Mouse (Mus musculus): ENCODE data around the gene Zfp874a. TPM values are rescaled to one million over a fixed set of nuclear protein-coding genes. Genes with fewer than 3 reads are reported as not detected.
"Not testable (repeated sequence)": the region's sequence is repeated elsewhere in the genome, so short reads cannot be mapped to it uniquely, and the experiment has no call there.

Gene Zfp874a
- polyA plus RNA-seq, 2 experiments: 5.5 to 9.9 TPM

- H3K27ac ChIP-seq (replicated peaks; ENCODE audit: low read depth, low read length): no peak overlapping the region
- no peak overlapping the region for H3K4me3 ChIP-seq (replicated peaks; ENCODE audit: low read length)
- ATAC-seq (ENCODE audit: low FRiP score, low read depth) (no peak), DNase-seq (ENCODE audit: low spot score) (no peak)
- no peak for TF ChIP-seq POLR2A (IDR thresholded peaks at IDR 0.05; ENCODE audit: borderline replicate concordance, extremely low read depth, insufficient read depth, insufficient read length)
- H3K4me1 ChIP-seq (ENCODE audit: control insufficient read depth, insufficient read depth, low read length): 0 out of 2 replicates have a peak, but pooled peaks cover 4% of the 10 kb centered on the region
- no peaks in the 10 kb centered on the region for H3K36me3 ChIP-seq (ENCODE audit: control insufficient read depth, insufficient read depth, low read length)
- WGBS: 82% methylated on average over 3 of the region's 3 CpGs
- no peaks in the 10 kb centered on the region for H3K27me3 ChIP-seq (ENCODE audit: control insufficient read depth, insufficient read depth, low read length)
- H3K9me3 ChIP-seq (ENCODE audit: control insufficient read depth, low read length): no peaks in the 10 kb centered on the region
- no peak overlapping the region for H3K4me2 ChIP-seq (replicated peaks; ENCODE audit: low read depth, low read length, severe bottlenecking)
- no peak overlapping the region for H3K9ac ChIP-seq (ENCODE audit: low read depth, low read length, severe bottlenecking)
Observed at GRCm38 (mm10) chr13:67416811-67417210, 34.6 kb downstream of the Zfp874a start.

GRCm38 (mm10) chr13:67415759-67416158 is 35.7 kb downstream of the Zfp874a start:
- Histone ChIP-seq H3K27ac (replicated peaks; ENCODE audit: low read depth, low read length) (no peak overlapping the region), H3K4me3 (replicated peaks; ENCODE audit: low read length) (no peak overlapping the region), H3K4me1 (ENCODE audit: control insufficient read depth, insufficient read depth, low read length) (0 out of 2 replicates have a peak, but pooled peaks cover 1% of the 10 kb centered on the region), H3K9ac (ENCODE audit: low read depth, low read length, severe bottlenecking) (no peak overlapping the region), H3K36me3 (ENCODE audit: control insufficient read depth, insufficient read depth, low read length) (no peaks in the 10 kb centered on the region), H3K9me3 (ENCODE audit: control insufficient read depth, low read length) (no peaks in the 10 kb centered on the region), H3K4me2 (replicated peaks; ENCODE audit: low read depth, low read length, severe bottlenecking) (no peak overlapping the region), H3K27me3 (ENCODE audit: control insufficient read depth, insufficient read depth, low read length) (no peaks in the 10 kb centered on the region)
- TF ChIP-seq POLR2A (IDR thresholded peaks at IDR 0.05; ENCODE audit: borderline replicate concordance, extremely low read depth, insufficient read depth, insufficient read length): no peak
- WGBS: 93% methylated on average over 6 of the region's 6 CpGs
- ATAC-seq (ENCODE audit: low FRiP score, low read depth) (no peak), DNase-seq (ENCODE audit: low spot score) (no peak)

- H3K27ac ChIP-seq (replicated peaks; ENCODE audit: low read depth, low read length); H3K9ac ChIP-seq (ENCODE audit: low read depth, low read length, severe bottlenecking); H3K27me3 ChIP-seq (ENCODE audit: control insufficient read depth, insufficient read depth, low read length); H3K4me2 ChIP-seq (replicated peaks; ENCODE audit: low read depth, low read length, severe bottlenecking); H3K4me1 ChIP-seq (ENCODE audit: control insufficient read depth, insufficient read depth, low read length); DNase-seq (ENCODE audit: low spot score); H3K36me3 ChIP-seq (ENCODE audit: control insufficient read depth, insufficient read depth, low read length); H3K4me3 ChIP-seq (replicated peaks; ENCODE audit: low read length); H3K9me3 ChIP-seq (ENCODE audit: control insufficient read depth, low read length); ATAC-seq (ENCODE audit: low FRiP score, low read depth): not testable (repeated sequence)
- whole genome bisulfite sequencing: 74% methylated on average over 3 of the region's 3 CpGs
Observed at GRCm38 (mm10) chr13:67413634-67414033, 37.8 kb downstream of the Zfp874a start.

- peak within 1 kb of the TSS; percentile 62 for H3K9ac ChIP-seq (ENCODE audit: low read depth, low read length, severe bottlenecking)
- DNase-seq (ENCODE audit: low spot score): peak; percentile 80
- 4% methylated on average over 14 of the region's 16 CpGs for WGBS
- 0 out of 2 replicates have a peak, but pooled peaks have one; percentile 31 for TF ChIP-seq POLR2A (IDR thresholded peaks at IDR 0.05; ENCODE audit: borderline replicate concordance, extremely low read depth, insufficient read depth, insufficient read length)
- H3K4me1 ChIP-seq (ENCODE audit: control insufficient read depth, insufficient read depth, low read length); H3K9me3 ChIP-seq (ENCODE audit: control insufficient read depth, low read length); H3K36me3 ChIP-seq (ENCODE audit: control insufficient read depth, insufficient read depth, low read length); H3K27me3 ChIP-seq (ENCODE audit: control insufficient read depth, insufficient read depth, low read length); H3K27ac ChIP-seq (replicated peaks; ENCODE audit: low read depth, low read length): not testable (repeated sequence)
- H3K4me2 ChIP-seq (replicated peaks; ENCODE audit: low read depth, low read length, severe bottlenecking): peak within 1 kb of the TSS; percentile 45
- peak within 1 kb of the TSS; percentile 54 for H3K4me3 ChIP-seq (replicated peaks; ENCODE audit: low read length)
- peak; percentile 95 for ATAC-seq (ENCODE audit: low FRiP score, low read depth)
Observed at GRCm38 (mm10) chr13:67399183-67399903, 52.1 kb downstream of the Zfp874a start, which contains the start of gene Zfp429. TSS of gene Zfp429 (minus strand) at chr13:67399819.

GRCm38 (mm10) chr13:67376255-67376654 is 75.2 kb downstream of the Zfp874a start:
- ATAC-seq (ENCODE audit: low FRiP score, low read depth); H3K27me3 ChIP-seq (ENCODE audit: control insufficient read depth, insufficient read depth, low read length); DNase-seq (ENCODE audit: low spot score); H3K27ac ChIP-seq (replicated peaks; ENCODE audit: low read depth, low read length); H3K4me3 ChIP-seq (replicated peaks; ENCODE audit: low read length); H3K9me3 ChIP-seq (ENCODE audit: control insufficient read depth, low read length); H3K4me2 ChIP-seq (replicated peaks; ENCODE audit: low read depth, low read length, severe bottlenecking); H3K36me3 ChIP-seq (ENCODE audit: control insufficient read depth, insufficient read depth, low read length); H3K4me1 ChIP-seq (ENCODE audit: control insufficient read depth, insufficient read depth, low read length); H3K9ac ChIP-seq (ENCODE audit: low read depth, low read length, severe bottlenecking): not testable (repeated sequence)
- WGBS: 82% methylated on average over 3 of the region's 3 CpGs

- H3K27ac ChIP-seq (replicated peaks; ENCODE audit: low read depth, low read length); H3K4me1 ChIP-seq (ENCODE audit: control insufficient read depth, insufficient read depth, low read length); H3K27me3 ChIP-seq (ENCODE audit: control insufficient read depth, insufficient read depth, low read length); H3K36me3 ChIP-seq (ENCODE audit: control insufficient read depth, insufficient read depth, low read length); H3K9me3 ChIP-seq (ENCODE audit: control insufficient read depth, low read length): not testable (repeated sequence)
- WGBS: 21% methylated on average over 13 of the region's 15 CpGs
- H3K9ac ChIP-seq (ENCODE audit: low read depth, low read length, severe bottlenecking): peak within 1 kb of the TSS; percentile 40
- peak; percentile 71 for DNase-seq (ENCODE audit: low spot score)
- peak; percentile 90 for ATAC-seq (ENCODE audit: low FRiP score, low read depth)
- peak within 1 kb of the TSS; percentile 41 for H3K4me3 ChIP-seq (replicated peaks; ENCODE audit: low read length)
- H3K4me2 ChIP-seq (replicated peaks; ENCODE audit: low read depth, low read length, severe bottlenecking): peak within 1 kb of the TSS; percentile 45
Observed at GRCm38 (mm10) chr13:67375050-67375911, 76.1 kb downstream of the Zfp874a start, which contains the start of the genes Gm28041 and Zfp456. TSS of gene Gm28041 (minus strand) at chr13:67375733. TSS of gene Zfp456 (minus strand) at chr13:67375810.

All from limb, embryonic 14.5 days (tissue).